Mouse (Mus musculus): ENCODE measurements around the gene Tle4.

- no peak for TF ChIP-seq GATA1 (IDR thresholded peaks at IDR 0.05; ENCODE audit: low read length)
- no peak for TF ChIP-seq TAL1 (IDR thresholded peaks at IDR 0.05; ENCODE audit: low read length)
Observed at GRCm38 (mm10) chr19:14468733-14469132, 129.1 kb downstream of the Tle4 start.
